Mouse (Mus musculus) layer of hippocampus, postnatal 25 days (tissue): ENCODE data around the gene Kcnh2. TPM values are rescaled to one million over a fixed set of nuclear protein-coding genes. Genes with fewer than 3 reads are reported as not detected.

Experiments
- total RNA-seq, 2 experiments: library from RNA; stranded (reverse); gene quantifications; 2 replicates each; pipeline ENCODE4 v1.2.3; 2021

Kcnh2 gene
- total RNA-seq, 2 experiments from 2014 or later = 20.1 to 21.9 TPM

Other genes with a start within 250 kb of the Kcnh2 start
- gene Nupl2, start 186.6 kb downstream of the Kcnh2 start, total RNA-seq = 10 to 100 TPM in 1 of 2 experiments, 1 to 10 TPM in 1; 9.9 to 12.0 TPM
- gene Nos3, start 13.2 kb upstream of the Kcnh2 start, total RNA-seq = 1 to 10 TPM; 6.7 to 8.4 TPM
- 1 to 10 TPM; 2.6 to 3.3 TPM for gene Atg9b, start 40.5 kb upstream of the Kcnh2 start, total RNA-seq
- gene Abcb8, start 42.1 kb upstream of the Kcnh2 start, total RNA-seq = 10 to 100 TPM; 52.3 to 54.1 TPM
- gene Asic3, start 61.8 kb upstream of the Kcnh2 start, total RNA-seq = under 1 TPM in 1 of 2 experiments, not detected in 1; 0.30 TPM
- 100 to 1,000 TPM; 126 to 130 TPM for gene Cdk5, start 71.9 kb upstream of the Kcnh2 start, total RNA-seq
- 10 to 100 TPM; 31.7 to 34.4 TPM for gene Slc4a2, start 72.2 kb upstream of the Kcnh2 start, total RNA-seq
- 100 to 1,000 TPM; 119 to 121 TPM for gene Fastk, start 93.7 kb upstream of the Kcnh2 start, total RNA-seq
- gene Tmub1, start 96.2 kb upstream of the Kcnh2 start, total RNA-seq = 10 to 100 TPM; 21.2 to 27.2 TPM
- 100 to 1,000 TPM; 611 to 653 TPM for gene Agap3, start 100.6 kb upstream of the Kcnh2 start, total RNA-seq
- gene Gbx1, start 175.6 kb upstream of the Kcnh2 start, total RNA-seq = under 1 TPM; 0.10 to 0.16 TPM
- gene Asb10, start 189.4 kb upstream of the Kcnh2 start, total RNA-seq = under 1 TPM; 0.27 to 0.52 TPM
- gene 4931409K22Rik, start 205.2 kb upstream of the Kcnh2 start, total RNA-seq = not detected
- gene Abcf2, start 225.9 kb upstream of the Kcnh2 start, total RNA-seq = 10 to 100 TPM; 72.6 to 80.0 TPM
- gene Chpf2, start 235.1 kb upstream of the Kcnh2 start, total RNA-seq = 10 to 100 TPM; 55.5 to 79.0 TPM